Mouse (Mus musculus): ENCODE data around the gene Snai1. TPM values are rescaled to one million over a fixed set of nuclear protein-coding genes. Genes with fewer than 3 reads are reported as not detected.

The Snai1 gene
- total RNA-seq, 2 experiments from 2014 or later = not detected

GRCm38 (mm10) chr2:167574814-167575213, 36.8 kb downstream of the Snai1 start:
- no peak for ATAC-seq (replicated peaks; ENCODE audit: low FRiP score, poor library complexity, severe bottlenecking)

DNA sequence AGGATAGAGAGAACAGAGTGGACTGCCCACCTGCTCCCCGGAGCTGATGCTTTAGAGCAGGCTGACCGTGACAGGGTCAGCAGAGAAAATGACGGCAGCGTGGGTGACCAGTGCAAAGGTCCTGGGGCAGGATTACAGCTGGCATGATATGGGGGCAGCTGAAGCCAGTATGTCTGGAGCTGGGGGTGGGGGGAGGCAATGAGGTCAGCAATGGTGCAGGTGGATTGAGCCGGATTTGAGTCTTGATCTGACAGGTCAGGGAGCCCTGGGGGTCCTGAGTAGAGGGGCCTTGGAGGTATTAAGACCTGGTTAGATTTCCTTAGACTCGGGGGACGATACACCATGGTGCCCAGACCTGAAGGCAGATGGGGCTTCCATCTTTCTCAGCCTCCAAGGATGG, 37.6 kb downstream of the Snai1 start:
- ATAC-seq (replicated peaks; ENCODE audit: low FRiP score, poor library complexity, severe bottlenecking) = no peak

GRCm38 (mm10) chr2:167576121-167576620, 38.2 kb downstream of the Snai1 start:
- no peak for ATAC-seq (replicated peaks; ENCODE audit: low FRiP score, poor library complexity, severe bottlenecking)

- ATAC-seq (replicated peaks; ENCODE audit: low FRiP score, poor library complexity, severe bottlenecking) = no peak
Observed at GRCm38 (mm10) chr2:167577186-167577785, 39.3 kb downstream of the Snai1 start.

- no peak for ATAC-seq (replicated peaks; ENCODE audit: low FRiP score, poor library complexity, severe bottlenecking)
Observed at GRCm38 (mm10) chr2:167578521-167578920, 40.5 kb downstream of the Snai1 start.

DNA sequence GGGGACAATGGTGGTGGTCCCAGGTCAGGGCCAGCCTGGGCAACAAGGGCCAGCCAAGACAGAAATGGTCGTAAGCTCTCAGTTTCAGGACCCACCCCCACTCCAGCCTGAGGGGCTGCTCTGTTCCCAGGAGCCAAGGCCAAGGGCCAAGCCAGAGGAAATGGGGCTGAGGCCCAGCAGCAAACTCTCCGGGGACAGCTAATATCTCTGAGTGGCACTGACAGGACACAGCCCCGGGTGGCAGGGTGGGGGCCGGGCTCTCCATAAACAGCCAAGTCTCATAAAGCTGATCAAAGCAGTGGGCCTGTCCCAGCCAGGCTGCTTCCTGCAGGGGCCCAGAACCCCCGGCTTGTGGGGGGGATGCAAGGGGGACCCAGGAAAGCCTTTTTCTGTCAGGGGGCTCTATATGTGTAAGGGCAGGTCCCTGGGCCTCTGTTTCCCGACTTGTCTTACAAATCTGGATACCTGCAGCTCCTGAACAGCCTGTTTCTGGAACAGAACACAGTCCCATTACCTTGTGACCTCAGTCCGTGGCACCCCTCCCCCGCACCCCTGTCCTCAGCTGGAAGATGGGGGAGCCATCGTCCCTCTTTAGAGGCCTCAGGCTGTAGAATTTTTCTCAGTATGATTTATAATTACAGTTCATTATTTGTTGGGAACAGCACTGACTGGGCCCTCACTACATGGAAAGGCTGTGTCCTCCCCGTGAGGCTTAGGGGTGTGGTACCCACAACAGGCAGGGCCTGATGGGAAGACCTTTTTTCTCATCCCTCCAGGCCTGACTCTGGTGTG, 45.4 kb downstream of the Snai1 start:
- ATAC-seq (replicated peaks; ENCODE audit: low FRiP score, poor library complexity, severe bottlenecking) = no peak

DNA sequence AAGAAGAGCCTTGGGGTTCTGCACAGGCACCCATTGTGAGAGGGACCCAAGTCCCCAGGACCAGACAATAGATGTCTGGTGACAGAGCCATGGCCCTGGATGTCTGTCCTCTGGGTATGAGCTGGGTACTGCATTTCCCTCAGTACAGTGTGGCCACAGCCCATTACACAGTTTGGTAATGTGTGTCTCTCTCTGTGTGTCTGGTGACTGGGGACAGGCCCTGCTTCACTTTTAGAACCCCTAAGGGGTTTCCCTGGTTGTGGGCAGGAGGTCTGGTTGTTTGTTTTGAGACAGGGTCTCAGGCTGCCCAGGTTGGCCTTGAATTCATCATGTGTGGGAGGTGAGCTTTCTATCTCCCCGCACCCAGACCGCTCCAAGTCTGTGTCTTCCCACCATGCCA, 47.3 kb downstream of the Snai1 start:
- ATAC-seq (replicated peaks; ENCODE audit: low FRiP score, poor library complexity, severe bottlenecking) = no peak

GRCm38 (mm10) chr2:167586041-167586440, 48.0 kb downstream of the Snai1 start:
- ATAC-seq (replicated peaks; ENCODE audit: low FRiP score, poor library complexity, severe bottlenecking) = no peak

DNA sequence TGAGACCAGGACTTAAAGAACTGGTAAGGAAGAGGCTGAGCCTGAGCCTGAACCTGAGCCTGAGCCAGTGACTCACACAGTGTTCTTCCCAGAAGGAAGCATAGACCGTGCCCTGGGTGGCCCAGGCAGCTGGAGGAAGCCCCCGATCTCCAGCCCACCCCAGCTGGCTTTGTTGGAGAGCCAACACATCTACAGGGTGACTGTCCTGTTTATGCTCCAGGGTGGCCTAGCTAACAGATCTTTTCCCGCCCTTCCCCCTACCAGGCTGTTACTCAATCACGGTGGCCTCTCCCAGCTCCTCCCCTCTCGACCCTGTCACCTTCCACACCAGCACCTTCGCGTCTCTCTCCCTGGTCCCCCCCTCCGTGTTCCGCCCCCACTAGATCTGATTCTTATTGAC, 49.0 kb downstream of the Snai1 start:
- ATAC-seq (replicated peaks; ENCODE audit: low FRiP score, poor library complexity, severe bottlenecking) = no peak

DNA sequence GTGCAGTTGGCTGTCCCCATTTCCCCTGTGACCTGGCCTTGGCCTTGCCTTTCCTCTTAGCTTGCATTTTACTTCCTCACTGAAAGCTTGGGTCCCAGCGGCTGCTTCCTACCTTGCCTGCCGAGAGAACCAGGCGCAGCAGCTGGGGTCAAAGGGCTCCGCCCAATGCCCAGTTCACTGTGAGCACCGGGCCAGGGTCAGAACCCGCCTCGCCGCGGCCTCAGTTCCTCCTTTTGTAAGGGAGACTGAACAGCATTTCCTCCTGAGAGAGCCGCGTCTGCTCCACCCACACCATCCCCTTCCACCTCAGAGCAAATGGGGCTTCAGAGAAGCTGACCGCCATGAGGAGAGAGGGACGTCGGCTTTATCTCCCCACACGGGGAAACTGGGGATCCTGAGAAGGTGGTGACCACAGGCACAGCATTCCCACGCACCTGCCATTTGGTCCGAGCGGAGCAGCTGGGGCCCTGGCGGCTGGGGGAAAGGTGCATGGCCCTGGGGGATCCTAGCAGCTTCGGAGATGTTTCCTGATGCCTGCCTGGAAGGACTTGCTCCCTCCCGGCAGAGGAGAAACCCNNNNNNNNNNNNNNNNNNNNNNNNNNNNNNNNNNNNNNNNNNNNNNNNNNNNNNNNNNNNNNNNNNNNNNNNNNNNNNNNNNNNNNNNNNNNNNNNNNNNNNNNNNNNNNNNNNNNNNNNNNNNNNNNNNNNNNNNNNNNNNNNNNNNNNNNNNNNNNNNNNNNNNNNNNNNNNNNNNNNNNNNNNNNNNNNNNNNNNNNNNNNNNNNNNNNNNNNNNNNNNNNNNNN, 51.0 kb downstream of the Snai1 start:
- peak; percentile 58 for ATAC-seq (replicated peaks; ENCODE audit: low FRiP score, poor library complexity, severe bottlenecking)

Other genes starting within 250 kb of the Snai1 start
- gene B4galt5, start 189.0 kb upstream of the Snai1 start, total RNA-seq (2015; ENCODE audit: low replicate concordance) = 4.7 and 7.5 TPM in 2 replicates
- gene B4galt5, start 189.0 kb upstream of the Snai1 start, total RNA-seq (2017; ENCODE audit: low replicate concordance) = 13.3 and 29.0 TPM in 2 replicates
- gene Slc9a8, start 116.5 kb upstream of the Snai1 start, total RNA-seq (2015; ENCODE audit: low replicate concordance) = 49.0 and 56.6 TPM in 2 replicates
- gene Slc9a8, start 116.5 kb upstream of the Snai1 start, total RNA-seq (2017; ENCODE audit: low replicate concordance) = 37.7 and 38.0 TPM in 2 replicates
- gene Rnf114, start 45.5 kb upstream of the Snai1 start, total RNA-seq (2015; ENCODE audit: low replicate concordance) = 24.1 and 33.5 TPM in 2 replicates
- gene Rnf114, start 45.5 kb upstream of the Snai1 start, total RNA-seq (2017; ENCODE audit: low replicate concordance) = 10.2 and 17.8 TPM in 2 replicates
- gene Spata2, start 45.3 kb upstream of the Snai1 start, total RNA-seq (2015; ENCODE audit: low replicate concordance) = 7.5 and 8.6 TPM in 2 replicates
- gene Spata2, start 45.3 kb upstream of the Snai1 start, total RNA-seq (2017; ENCODE audit: low replicate concordance) = 5.4 and 7.4 TPM in 2 replicates
- gene Ube2v1, start 93.9 kb downstream of the Snai1 start, total RNA-seq (2015; ENCODE audit: low replicate concordance) = 186 and 189 TPM in 2 replicates
- 82.3 and 114 TPM in 2 replicates for gene Ube2v1, start 93.9 kb downstream of the Snai1 start, total RNA-seq (2017; ENCODE audit: low replicate concordance)
- gene Gm20431, start 123.3 kb downstream of the Snai1 start, total RNA-seq (2015; ENCODE audit: low replicate concordance) = not detected in 2 replicates
- gene Gm20431, start 123.3 kb downstream of the Snai1 start, total RNA-seq (2017; ENCODE audit: low replicate concordance) = not detected in 2 replicates
- gene Cebpb, start 150.7 kb downstream of the Snai1 start, total RNA-seq (2015; ENCODE audit: low replicate concordance) = 6.3 and 6.5 TPM in 2 replicates
- 4.4 and 8.4 TPM in 2 replicates for gene Cebpb, start 150.7 kb downstream of the Snai1 start, total RNA-seq (2017; ENCODE audit: low replicate concordance)
- gene Tmem189, start 151.6 kb downstream of the Snai1 start, total RNA-seq (2015; ENCODE audit: low replicate concordance) = 23.9 and 27.0 TPM in 2 replicates
- gene Tmem189, start 151.6 kb downstream of the Snai1 start, total RNA-seq (2017; ENCODE audit: low replicate concordance) = 16.9 and 19.5 TPM in 2 replicates

All from erythroid progenitor cell, adult 5-6 weeks (primary cell).